Mouse (Mus musculus) 3T3-L1 (cell line): ENCODE measurements around the gene Gm49380.

Experiments used
- DNase-seq: peaks from one replicate; pipeline ENCODE4 v3.0.0-alpha.2; 2015; ENCODE audit warnings: low read depth, low spot score

Gene Gm49380

GRCm38 (mm10) chr9:44093612-44094503 lies 19.4 kb downstream of the Gm49380 start:
- DNase-seq, result no peak

GRCm38 (mm10) chr9:44088877-44089608 lies 24.3 kb downstream of the Gm49380 start:
- no peak for DNase-seq

GRCm38 (mm10) chr9:44087761-44088455 lies 25.4 kb downstream of the Gm49380 start:
- DNase-seq, result peak; percentile 68

GRCm38 (mm10) chr9:44086960-44087359 lies 26.3 kb downstream of the Gm49380 start:
- DNase-seq, result no peak

- DNase-seq, result no peak
Observed at GRCm38 (mm10) chr9:44085741-44086665, 27.3 kb downstream of the Gm49380 start.

- no peak for DNase-seq
Observed at GRCm38 (mm10) chr9:44085276-44085675, 28.0 kb downstream of the Gm49380 start.

- no peak for DNase-seq
Observed at GRCm38 (mm10) chr9:44084659-44085229, 28.6 kb downstream of the Gm49380 start.

- no peak for DNase-seq
Observed at GRCm38 (mm10) chr9:44084236-44084635, 29.1 kb downstream of the Gm49380 start.

GRCm38 (mm10) chr9:44083392-44084121 lies 29.7 kb downstream of the Gm49380 start:
- no peak for DNase-seq

- no peak for DNase-seq
Observed at GRCm38 (mm10) chr9:44082266-44082665, 31.0 kb downstream of the Gm49380 start.

GRCm38 (mm10) chr9:44081581-44081980 lies 31.7 kb downstream of the Gm49380 start:
- DNase-seq, result no peak

- DNase-seq, result no peak
Observed at GRCm38 (mm10) chr9:44080953-44081352, 32.3 kb downstream of the Gm49380 start.

- DNase-seq, result no peak
Observed at GRCm38 (mm10) chr9:44079997-44080780, 33.1 kb downstream of the Gm49380 start.

- DNase-seq, result peak; percentile 87
Observed at GRCm38 (mm10) chr9:44078955-44079756, 34.1 kb downstream of the Gm49380 start.

GRCm38 (mm10) chr9:44078136-44078797 lies 35.0 kb downstream of the Gm49380 start:
- DNase-seq, result no peak

- DNase-seq, result no peak
Observed at GRCm38 (mm10) chr9:44077266-44077910, 35.9 kb downstream of the Gm49380 start.

- DNase-seq, result peak; percentile 79
Observed at GRCm38 (mm10) chr9:44076764-44077120, 36.6 kb downstream of the Gm49380 start.
